Mouse (Mus musculus): ENCODE measurements around the gene Stap2.

DNA sequence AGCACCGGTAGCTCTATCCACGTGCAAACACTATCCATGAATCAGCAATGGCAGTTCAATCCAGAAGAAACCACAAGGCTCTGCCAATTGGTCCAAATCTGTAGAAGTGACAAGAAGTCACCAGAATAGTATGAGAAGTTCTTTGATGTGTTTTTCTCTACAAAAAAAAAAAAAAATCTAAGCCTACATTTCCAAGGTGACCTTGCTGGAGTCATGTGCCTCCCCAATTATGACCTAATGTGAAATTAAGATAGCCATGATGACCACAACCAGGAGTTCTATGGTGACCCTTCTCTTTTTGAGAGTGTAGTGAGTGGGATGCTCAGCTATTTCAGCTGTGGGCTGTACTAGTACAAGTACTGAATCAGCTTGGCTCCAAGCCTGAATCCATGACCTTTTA lies 56.0 kb downstream of the Stap2 start, which contains the start of gene Zfp119b:
- no peak for TF ChIP-seq POLR2A (IDR thresholded peaks at IDR 0.05; ENCODE audit: extremely low read depth, insufficient read depth, low read length)
- no peak for TF ChIP-seq CTCF (IDR thresholded peaks at IDR 0.05; ENCODE audit: extremely low read depth, insufficient read depth, low read length)

Data from cortical plate, adult 2 months (tissue).